Mouse (Mus musculus): ENCODE data around the gene Gcgr.

The Gcgr gene

DNA sequence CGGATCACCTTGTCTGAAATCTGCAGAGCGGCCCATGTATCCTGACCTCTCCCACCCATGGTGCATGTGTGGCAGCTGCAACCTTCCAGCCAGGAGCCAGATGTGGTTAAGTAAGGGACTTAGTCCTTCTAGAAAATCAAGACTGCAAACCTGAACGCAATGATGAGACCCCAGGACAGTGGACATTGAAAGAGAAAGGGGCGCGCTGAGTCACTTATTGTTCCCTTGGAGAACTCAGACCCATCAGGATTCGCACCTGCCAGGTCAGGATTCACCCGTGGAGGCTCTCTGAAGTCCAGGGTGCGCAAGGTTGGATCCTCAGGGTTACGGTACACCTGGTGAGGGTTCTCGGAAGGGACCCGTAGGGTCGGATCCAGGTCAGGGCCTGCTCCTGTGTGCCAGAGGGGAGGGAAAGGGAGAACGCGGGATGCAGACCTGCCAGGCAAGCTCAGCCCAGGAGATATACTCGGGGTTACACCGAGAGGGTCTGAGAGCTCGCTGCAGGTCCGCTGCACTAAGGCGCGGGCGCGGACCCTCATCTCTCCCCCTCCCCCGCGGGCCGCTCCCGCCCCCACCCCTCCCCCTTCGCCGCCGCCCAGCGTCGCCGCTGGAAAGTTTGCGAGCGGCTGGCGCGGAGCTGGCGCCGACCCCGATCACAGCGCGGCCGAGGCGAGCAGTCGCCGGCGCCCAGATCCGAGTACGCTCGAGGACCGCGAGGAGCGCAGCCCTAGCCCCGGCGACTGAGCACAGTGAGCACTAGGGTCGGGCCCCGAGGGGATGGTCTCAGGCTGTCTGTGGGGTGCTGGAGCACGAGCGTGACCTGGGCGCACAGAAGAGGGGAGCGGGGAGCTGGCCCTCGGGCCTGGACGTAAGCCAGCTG is at the start of gene Gcgr:
Gene Gcgr (plus strand): TSS at position 615 of the 880 bp plus-strand sequence.
- DNase-seq = peak; percentile 49

DNA sequence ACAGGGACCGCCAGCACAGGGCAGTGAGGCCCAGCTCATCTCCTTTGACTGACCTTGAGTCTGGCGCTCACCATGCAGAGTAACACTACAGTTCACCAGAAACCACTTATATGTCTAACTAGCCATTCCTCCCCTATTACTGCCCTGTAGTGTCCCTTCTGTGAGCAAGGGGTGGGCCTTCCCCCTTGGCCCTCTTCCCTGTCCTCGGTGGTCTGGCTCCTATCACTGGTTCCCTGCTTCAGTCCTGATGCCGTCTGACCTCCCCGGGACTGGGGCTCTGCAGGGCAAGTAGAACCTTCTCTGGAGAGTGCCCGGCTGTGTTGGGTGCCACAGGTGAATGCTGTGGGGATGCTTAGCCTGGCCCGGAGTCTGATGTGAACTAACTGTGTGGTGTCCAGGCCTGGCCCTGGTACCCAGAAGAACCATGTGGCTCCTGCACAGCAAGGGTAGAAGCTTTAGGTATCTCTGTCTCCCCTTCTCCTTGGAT is 47.0 kb upstream of the Gcgr start:
- no peak for DNase-seq

DNA sequence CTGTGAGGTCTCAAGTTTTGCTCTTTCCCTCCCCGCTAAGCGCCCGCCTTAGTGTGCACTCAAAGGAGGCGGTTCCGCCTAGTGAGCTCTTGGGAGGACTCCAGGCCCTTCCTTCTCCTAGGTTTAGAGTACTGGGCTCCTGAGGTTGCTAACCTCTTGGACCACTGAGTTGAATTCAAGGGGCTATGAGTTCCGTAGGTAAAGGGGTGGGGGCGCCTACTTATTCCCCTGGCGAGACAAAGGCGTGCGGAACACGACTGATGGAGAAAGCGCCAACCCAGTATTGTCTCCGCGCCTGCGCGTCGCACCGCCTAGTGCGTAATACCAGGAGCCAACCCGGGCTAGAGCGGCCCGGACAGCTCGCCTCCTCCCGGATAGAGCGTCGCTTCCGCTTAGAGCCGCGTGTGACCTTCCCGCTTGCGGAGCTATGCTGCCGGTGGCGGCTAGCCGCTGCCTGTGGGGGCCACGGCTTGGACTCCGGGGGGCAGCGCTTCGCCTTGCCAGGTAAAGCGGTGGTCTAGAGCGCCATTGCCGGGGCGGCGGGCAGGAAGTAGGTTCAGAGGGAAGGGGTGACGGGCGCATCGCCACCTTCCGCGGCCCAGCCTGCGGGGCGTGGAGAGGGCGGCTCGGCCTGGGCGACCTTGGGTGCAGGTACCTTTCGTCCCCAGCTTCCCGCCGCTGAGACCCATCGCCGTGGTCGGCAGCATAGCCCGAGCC is 46.1 kb upstream of the Gcgr start, which contains the start of gene Mrpl12:
Gene Mrpl12 (plus strand): TSS at position 349 of the 717 bp plus-strand sequence.
- peak; percentile 94 for DNase-seq

DNA sequence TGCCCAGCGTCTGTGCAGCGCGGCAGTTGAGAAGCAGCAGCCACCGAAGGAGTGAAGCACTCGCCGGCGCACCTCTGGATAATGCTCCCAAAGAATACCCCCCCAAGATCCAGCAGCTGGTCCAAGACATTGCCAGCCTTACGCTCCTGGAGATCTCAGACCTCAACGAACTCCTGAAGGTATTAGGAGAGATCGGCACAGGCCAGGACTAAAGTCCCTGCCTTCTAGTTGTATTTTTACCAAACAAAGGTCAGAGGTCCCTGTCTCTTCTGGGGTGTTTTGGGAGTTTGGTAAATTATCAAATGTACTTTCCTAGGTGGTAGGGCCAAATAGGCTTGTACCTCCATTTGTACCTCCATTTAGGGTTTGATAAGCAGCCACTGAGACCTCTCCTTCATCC is 45.2 kb upstream of the Gcgr start:
- peak; percentile 33 for DNase-seq

DNA sequence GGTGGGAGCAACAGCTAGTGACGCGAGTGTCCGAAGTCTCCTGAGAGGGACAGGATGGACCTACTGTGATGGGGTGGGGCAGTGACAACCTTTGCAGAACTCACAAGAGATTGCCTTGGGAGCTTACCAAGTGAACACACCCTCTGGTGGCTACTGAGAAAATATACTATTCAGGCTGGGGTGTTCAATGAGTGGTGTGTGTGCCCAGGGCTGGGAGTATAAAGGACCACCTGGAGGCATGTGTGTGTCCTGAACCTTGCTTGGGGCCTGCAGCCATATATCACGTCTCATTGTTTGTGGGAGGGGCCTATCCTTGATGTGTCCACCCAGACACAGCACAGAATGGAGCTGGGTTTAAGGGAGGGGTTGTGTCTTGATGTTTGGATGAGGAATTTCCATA is 42.0 kb upstream of the Gcgr start:
- DNase-seq = no peak

DNA sequence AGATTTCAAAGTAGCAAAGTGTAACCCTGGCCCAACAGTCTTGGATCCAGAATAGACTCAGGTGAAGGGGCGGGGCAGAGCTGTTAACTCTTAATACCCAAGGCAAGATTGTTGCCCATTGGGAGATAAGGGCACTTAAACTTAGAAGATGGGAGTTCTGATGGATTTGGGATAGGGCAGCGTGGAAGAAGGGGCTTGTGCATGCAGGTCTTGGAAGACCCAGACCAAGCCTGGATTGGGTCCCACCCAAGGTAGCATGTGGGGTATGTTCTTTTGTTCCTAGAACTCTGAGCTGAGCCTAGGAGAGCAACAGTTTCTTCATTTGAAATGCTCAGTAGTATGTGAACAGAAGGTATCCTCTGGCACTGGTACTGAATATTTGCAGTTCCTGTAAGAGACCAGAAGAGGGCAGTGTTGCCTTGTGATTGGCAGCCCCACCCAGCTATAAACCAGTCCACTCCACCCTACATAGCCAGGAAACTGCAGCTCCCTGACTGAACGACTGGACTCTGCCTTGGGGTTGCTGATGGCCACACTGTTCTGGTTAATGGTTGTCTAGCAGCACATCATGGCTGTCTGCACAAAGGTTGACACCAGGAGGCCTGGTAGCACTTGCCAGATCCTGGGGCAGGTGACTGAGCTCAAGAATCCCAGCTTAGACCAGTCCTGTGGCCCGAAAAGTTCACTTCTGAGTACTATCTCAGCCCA is 41.3 kb upstream of the Gcgr start:
- peak; percentile 80 for DNase-seq

DNA sequence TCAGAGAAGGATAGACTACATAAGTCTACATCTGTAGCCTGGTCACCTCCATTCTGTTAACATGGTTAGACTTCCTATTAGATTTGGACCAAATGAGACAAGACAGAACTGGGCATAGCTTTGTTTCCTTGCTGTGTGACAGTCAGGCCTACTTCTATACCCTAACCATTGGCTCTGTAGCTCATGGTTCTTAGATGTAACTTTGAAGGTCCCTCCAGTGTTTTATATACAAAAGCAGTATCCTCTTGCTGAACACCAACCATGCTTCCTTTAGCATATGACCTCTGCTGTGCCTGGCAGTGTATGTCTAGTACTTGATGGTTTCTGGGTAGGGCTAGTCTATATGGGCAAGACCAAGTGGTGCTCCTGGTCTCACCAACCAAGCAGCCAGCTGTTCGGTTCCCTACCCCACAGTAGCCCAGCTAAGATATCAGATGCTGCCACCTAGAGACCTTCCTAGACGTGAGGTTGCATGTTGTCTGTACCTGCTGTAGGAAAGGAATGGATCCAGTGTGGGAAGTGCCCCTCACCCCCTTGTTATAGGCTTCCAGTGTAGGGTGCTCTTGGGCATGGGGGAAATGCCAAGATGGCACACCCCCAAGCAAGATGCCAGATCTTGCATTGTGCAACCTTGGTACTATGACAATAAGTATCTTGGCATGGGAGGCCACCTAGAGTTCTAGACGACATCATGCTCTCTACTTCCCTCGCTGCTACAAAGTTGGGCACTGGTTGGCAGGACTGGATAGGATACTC is 40.0 kb upstream of the Gcgr start:
- peak; percentile 17 for DNase-seq

DNA sequence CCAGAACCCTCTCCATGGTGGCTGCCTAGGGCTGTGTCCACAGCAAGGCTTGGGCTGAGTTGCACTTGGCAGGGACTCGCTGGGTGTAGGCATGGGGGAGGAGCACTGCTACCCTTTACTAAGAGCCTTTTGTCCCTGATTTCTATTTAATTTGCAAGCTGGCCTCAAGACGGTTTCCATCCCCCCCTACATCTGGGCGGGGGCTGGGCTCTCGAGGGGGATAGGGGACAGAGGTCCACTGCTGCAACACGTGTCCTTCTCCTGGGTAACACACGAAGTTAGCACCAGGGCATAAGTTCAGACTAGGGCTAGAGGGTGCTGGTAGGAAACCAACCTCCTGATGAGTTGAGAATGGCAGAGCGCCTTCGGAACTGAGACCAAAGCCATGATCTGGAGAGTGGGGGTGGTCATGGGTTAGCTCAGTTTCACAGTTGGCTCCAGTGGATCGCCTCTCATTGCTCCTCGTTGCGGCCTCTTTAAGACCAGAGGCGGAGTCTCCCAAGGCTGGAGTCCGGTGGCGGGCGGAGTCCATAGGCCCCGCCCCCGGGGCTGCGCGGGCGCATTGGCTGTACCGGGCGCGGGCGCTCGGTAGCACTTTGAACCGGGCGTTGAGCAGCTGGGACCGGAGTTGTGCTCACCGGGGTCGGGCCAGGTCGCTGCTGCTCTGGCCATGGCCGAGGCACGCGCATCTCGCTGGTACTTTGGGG is 39.0 kb upstream of the Gcgr start, which contains the start of gene Slc25a10:
Gene Slc25a10 (plus strand): TSS at position 524 of the 707 bp plus-strand sequence.
- peak; percentile 95 for DNase-seq

DNA sequence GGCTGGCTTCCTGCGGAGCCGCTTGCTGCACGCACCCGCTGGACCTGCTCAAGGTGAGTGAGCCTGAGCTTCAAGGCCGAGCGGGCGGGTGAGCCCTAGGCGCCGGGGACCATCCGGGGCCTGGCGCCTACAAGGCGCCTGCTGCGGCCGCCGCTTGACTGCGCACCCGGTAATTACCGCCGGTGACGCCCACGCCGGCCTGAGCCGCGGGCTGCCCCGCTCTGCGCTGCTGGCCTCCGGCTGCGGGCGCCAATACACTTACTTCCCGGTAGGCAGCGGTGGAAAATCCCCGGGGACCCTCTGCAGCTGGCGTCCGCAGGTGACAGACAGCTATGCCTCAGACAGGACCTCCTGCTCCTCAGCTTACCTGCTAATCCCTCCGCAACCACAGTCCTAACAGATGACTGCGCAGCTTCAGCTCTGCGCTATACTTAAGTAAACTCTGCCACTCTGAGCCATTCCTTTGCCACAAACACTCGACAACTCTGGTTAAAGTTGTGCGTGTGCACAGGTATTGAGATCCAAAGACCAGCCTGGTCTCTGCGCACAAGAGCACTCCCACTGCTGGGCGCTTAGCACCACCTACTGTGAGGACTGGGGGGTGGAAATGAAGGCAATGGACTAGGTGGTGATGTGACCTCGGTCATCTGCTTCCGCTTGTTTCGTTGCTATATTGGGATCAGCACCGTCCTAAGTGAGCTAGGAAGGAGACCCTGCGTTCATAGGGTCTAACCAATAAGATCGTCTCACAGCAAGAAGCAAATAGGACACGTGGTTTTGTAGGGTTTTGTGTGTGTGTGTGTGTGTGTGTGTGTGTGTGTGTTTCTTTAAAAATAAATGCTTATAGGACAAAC is 38.2 kb upstream of the Gcgr start:
- DNase-seq = peak; percentile 71

DNA sequence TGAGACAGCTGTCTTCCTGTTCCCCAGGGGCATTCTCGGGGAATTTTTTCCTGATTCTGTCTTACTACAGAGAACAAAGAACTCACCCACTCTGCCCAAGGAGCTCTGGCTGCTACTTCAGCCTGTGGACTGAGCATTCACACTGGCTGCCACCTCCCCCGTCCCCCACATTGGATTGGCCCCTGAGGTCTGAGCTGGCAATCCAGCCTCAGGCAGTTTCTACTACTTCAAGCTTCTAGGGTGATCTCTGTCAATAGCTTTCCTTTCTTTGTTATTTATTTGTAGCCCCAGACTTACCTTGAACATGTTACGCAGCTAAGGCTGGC is 37.7 kb upstream of the Gcgr start:
- DNase-seq = peak; percentile 48

DNA sequence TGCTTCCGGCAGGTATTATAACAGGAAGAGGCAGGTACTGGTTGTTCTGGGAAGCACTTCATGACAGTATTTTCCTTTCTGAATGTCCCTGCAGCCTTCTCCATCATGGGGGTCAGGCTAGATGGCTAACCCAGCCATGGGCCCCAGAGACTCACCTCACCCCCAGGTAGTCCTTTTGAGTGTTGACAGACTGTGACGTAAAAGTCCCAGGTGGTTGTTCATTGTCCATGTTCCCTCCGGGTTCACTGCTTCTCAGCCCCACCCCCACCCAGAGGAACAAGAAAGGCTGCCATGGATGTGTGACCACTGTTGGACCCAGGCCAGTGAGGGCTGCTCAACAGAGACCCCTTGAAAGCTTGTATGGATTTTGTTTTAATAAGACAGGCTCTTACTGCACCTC is 37.1 kb upstream of the Gcgr start:
- DNase-seq = no peak

DNA sequence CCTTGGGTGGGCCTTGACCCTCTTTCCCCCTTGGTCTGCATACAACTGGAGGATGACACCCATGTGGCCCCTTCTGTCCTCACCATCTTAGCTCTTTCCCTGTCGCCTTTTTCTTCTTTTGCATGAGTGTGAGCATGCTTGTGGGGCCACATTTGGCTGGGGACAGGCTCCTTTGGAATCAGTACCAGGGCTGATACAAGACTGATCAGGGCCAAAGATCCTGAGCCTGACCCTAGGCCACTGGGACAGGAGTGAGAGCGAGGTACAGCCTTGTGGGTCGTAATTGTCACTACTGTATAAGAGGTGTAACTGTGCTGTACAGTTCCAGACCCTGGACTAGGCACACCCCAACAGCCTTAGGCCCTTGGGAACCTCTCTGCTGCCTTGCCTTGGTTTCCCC is 36.6 kb upstream of the Gcgr start:
- no peak for DNase-seq

DNA sequence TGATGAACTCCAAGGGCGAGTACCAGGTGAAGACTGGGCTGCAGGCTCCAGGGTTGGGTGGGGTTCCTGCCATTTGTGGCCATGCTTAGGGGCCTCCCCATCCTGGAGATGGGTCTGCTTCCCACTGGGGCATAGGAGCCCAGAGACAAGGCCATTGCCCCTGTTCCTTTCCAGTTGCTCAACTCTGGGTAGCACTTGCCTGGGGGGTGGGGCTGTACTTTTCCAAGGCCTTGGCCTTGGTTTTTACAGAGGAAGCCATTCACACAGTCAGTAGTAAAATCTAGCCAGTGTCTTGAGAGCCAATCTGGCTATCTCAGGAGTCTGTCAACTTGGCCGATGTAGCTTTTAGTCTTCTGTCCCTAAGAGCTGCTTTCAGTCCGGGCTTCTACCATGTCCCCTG is 33.1 kb upstream of the Gcgr start:
- no peak for DNase-seq

DNA sequence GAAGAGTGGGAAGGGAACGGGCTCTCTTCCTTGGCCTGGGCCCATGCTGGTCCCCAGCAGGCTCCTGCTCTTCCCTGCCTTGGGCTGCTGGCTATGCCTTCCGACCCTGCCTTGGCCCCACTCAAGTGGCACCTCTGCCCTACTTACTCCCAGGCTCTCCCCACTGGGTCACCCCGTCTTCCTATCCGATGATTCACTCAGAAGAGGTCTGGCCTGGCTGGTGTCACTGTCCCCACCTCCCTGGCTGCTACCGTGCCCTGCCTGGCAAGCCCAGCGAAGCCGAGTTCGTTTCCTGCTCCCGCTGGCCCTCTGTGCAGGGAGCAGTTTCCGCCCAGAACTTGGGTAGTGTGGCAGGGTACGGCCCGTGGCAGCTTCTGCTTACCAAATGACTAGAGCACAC is 32.3 kb upstream of the Gcgr start:
- no peak for DNase-seq

DNA sequence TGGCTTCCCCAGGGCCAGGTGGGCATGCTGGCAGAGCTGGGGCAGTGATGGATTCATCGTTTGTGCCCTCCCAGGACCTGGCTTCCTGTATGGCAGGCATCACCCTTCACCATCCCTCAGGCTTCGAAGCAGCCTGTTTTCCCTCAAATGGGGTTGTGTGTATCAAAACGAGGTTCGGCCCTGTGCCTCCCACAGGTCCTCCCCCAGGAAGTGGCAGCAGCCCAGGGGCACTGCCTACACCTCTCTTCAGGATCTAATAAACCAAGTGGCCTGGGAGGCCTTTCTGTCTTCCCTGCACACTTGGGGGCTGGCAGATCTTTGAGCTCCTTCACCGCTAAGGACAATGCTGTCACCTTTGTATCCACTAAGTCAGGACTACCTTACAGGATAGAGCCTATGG is 31.6 kb upstream of the Gcgr start:
- no peak for DNase-seq

DNA sequence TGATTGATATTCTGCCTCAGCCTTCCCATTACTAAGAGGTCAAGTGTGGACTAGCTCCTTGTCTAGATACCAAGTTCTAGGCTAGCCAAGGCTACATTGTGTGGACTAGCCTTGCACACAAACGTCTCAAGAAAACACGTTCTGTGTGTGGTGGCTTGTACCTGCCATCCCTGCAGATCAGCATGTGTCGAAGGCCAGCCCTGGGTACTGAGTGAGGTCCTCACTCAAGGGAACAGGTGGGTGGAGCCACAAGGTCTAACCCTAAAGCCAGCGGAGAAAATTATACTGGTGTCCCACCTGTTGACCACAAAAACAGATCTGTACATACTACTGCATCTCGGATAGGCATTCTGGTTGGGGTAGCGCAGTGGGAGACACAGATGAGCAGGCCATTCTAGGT is 30.6 kb upstream of the Gcgr start:
- no peak for DNase-seq

DNA sequence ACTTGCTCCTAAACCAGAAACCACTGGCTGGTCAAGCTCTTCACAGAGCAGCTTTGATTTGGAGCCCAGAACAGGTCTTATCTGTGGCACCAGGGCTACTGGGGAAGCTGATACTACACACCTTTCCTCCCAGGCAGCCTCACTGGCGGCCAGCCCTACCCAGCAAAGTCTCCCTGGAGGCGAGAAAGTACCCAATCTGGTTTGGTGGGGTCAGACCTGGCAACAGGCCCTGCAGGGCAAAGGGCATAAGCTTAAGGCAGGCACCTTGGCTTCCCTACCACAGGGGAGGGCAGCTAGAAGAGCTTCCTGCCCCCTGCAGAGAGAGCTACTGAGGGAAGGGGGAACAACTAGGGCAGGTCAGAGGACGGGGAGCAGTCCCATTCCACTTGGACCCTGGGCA is 30.1 kb upstream of the Gcgr start:
- DNase-seq = peak; percentile 86

DNA sequence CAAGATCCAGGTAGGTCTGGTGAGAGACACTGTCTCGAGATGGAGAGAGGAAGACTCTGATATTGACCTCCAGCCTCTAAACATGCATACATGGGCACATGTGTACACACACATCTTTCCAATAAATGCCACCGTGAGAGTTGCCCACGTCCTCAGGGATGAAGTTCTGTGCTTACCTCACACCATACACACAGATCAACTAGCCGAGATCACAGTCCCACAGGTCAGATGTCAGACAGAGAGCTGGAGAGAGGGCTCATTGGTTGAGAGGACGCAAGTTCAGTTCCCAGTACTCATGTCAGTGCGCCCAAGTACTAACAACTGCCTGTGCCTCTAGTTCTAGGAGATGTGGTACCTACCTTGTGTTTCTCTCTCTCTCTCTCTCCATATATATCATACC is 29.5 kb upstream of the Gcgr start:
- DNase-seq = no peak

DNA sequence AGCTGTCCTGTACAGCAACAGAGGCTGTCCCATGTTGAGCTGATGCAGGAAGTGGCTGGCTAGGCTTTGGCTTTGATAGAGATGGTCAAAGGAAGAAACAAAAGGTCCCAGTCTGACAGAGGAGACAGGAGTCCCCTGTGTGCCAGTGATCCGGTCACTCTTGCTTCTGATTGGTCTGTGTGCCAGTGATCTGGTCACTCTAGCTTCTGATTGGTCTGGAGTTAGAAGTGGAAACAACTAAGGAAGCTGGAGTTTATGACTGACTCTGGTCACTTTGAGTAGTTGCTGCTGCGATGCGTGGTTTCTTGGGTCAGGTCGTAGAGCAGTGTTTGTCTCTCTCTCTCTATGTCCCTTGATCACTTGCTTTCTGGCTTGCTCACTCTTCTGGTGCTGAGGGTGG is 28.8 kb upstream of the Gcgr start:
- DNase-seq = no peak

DNA sequence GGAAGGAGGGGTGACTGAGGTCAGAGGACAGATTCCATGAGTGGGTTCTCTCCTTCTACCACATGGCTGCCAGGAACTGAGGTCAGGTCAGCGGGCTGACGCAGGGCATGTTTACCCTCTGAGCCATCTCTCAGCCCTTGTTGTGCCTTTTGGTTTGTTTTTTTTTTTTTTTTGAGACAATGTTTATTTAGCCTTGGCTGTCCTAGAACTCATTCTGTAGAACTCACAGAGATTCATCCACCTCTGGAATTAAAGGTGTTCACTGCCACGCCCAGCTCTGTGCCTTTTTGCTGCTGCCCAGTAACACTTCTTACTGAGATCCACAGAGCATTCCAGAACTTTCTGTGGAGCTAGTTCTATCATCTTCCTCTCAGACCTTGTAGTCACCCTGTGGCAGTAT is 24.8 kb upstream of the Gcgr start:
- DNase-seq = no peak

DNA sequence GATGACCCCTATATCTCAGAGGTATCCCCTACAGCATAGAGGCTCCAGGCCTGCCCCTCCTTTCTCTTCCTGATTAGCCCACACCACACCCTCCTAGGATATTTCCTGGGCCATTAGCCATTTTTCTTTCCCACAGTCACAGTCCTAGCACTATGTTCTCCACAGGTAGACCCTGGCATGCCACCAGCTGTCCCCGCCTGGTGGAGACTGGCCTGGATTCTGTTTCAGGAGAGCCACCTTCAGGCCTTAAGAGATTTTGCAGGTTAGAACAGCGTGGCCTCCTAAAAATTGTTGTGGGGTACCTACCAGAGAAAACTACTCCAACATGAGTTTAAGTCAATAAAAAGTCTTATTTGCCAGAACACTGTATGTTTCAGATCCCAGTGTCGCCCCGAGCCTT is 23.6 kb upstream of the Gcgr start:
- peak; percentile 58 for DNase-seq
